Mouse (Mus musculus) neural tube, embryonic 15.5 days (tissue): ENCODE measurements at regions not wholly inside any gene's neighbourhood (a gene's known extent, or its start where the extent isn't known, plus 50 kb on each side); places are given as distances from the start of the nearest gene placed in this dataset.

Experiments
- ATAC-seq: fragments of 200-750 bp; cut with Nextera tagmentation; 2 replicates; pipeline ENCODE4 v1.8.0; 2017; ENCODE audit warnings: mild to moderate bottlenecking, moderate TSS enrichment, moderate library complexity; ENCODE audit not compliant: low FRiP score
- H3K27ac ChIP-seq: fragments of 300-500 bp; sonication (generic); replicated peaks from 2 replicates; pipeline ENCODE4 v1.5.1; 2015; ENCODE audit warnings: mild to moderate bottlenecking, inconsistent platforms
- H3K27me3 ChIP-seq: fragments of 300-500 bp; sonication (generic); replicated peaks from 2 replicates; pipeline ENCODE4 v1.6.1; 2015; ENCODE audit warnings: inconsistent platforms
- H3K36me3 ChIP-seq: fragments of 300-500 bp; sonication (generic); 2 replicates; pipeline ENCODE4 v1.6.1; 2015; ENCODE audit warnings: inconsistent platforms
- H3K4me1 ChIP-seq: fragments of 300-500 bp; sonication (generic); 2 replicates; pipeline ENCODE4 v1.6.1; 2015; ENCODE audit warnings: inconsistent platforms
- H3K4me2 ChIP-seq: fragments of 300-500 bp; sonication (generic); 2 replicates; pipeline ENCODE4 v1.6.1; 2015; ENCODE audit warnings: inconsistent platforms, mild to moderate bottlenecking, moderate library complexity
- H3K4me3 ChIP-seq: fragments of 300-500 bp; sonication (generic); replicated peaks from 2 replicates; pipeline ENCODE4 v1.5.1; 2015; ENCODE audit warnings: mild to moderate bottlenecking, inconsistent platforms
- H3K9ac ChIP-seq: fragments of 300-500 bp; sonication (generic); replicated peaks from 2 replicates; pipeline ENCODE4 v1.6.1; 2015; ENCODE audit warnings: mild to moderate bottlenecking, inconsistent platforms
- H3K9me3 ChIP-seq: fragments of 300-500 bp; sonication (generic); replicated peaks from 2 replicates; pipeline ENCODE4 v1.6.1; 2016; ENCODE audit warnings: inconsistent platforms
- WGBS: fragments of 180-500 bp; shearing (Covaris S2); methylation state at CpG from one replicate; pipeline ENCODE4 v1.1.7; 2015; ENCODE audit warnings: mixed read lengths; 5-methylcytosine and 5-hydroxymethylcytosine counted together

DNA sequence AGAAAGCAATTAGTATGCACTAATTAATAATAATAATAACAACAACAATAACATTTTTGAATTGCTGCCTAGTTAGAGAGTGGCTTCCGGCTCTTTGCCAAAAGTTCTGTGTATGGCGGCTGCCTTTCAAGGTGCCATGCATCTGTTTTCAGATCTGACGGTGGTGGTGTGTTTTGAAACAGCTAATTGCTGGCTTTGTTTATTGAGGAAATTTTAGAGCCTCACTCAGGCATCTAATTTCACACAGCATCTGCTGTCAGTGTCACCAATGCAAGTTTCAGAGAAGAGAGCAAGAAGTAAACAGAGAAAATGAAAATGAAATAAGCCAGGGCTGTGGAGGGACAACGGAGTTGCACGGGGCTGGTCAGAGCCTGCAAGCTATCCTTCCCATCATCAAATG is 223.2 kb upstream of the Mki67 start:
- WGBS = 68% methylated on average over 5 of the region's 5 CpGs

DNA sequence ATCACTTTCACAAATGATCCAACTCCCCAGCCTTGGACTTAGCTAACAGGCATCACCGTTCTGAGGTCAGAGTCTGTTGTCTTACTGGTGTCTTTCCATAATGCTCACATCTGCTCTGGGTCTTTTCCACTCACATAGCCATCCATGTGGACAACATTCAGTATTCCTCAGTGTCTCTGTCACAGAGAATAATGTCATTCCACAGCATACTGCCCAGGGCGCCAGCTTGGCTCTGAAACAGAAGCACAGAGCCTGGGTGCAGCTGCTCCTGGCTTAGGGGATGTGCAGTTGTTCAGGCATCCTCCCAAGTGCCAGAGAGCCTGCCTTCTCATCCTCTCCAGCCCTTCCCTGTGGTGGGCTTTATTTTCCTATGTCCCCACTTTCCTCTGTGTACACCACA is 226.7 kb upstream of the Mki67 start:
- 77% methylated on average over 2 of the region's 2 CpGs for WGBS
- Histone ChIP-seq H3K9ac (no peak overlapping the region), H3K4me2 (no peak overlapping the region), H3K27ac (no peak overlapping the region), H3K4me3 (no peak overlapping the region), H3K27me3 (no peaks in the 10 kb centered on the region), H3K9me3 (no peaks in the 10 kb centered on the region), H3K36me3 (no peaks in the 10 kb centered on the region), H3K4me1 (no peaks in the 10 kb centered on the region)
- ATAC-seq = no peak

More for the DNA sequence above, 223.2 kb upstream of the Mki67 start:
- Histone ChIP-seq H3K9me3 (no peaks in the 10 kb centered on the region), H3K9ac (no peak overlapping the region), H3K4me2 (no peak overlapping the region), H3K4me1 (no peaks in the 10 kb centered on the region), H3K27me3 (no peaks in the 10 kb centered on the region), H3K36me3 (no peaks in the 10 kb centered on the region), H3K27ac (no peak overlapping the region), H3K4me3 (no peak overlapping the region)
- ATAC-seq = no peak

GRCm38 (mm10) chr7:135946071-135946646 is 230.0 kb upstream of the Mki67 start:
- Histone ChIP-seq H3K9ac (no peak overlapping the region), H3K36me3 (no peaks in the 10 kb centered on the region), H3K27me3 (no peaks in the 10 kb centered on the region), H3K4me3 (no peak overlapping the region), H3K9me3 (no peaks in the 10 kb centered on the region), H3K27ac (no peak overlapping the region), H3K4me1 (no peaks in the 10 kb centered on the region), H3K4me2 (no peak overlapping the region)
- no peak for ATAC-seq
- WGBS = 88% methylated on average over 5 of the region's 5 CpGs

DNA sequence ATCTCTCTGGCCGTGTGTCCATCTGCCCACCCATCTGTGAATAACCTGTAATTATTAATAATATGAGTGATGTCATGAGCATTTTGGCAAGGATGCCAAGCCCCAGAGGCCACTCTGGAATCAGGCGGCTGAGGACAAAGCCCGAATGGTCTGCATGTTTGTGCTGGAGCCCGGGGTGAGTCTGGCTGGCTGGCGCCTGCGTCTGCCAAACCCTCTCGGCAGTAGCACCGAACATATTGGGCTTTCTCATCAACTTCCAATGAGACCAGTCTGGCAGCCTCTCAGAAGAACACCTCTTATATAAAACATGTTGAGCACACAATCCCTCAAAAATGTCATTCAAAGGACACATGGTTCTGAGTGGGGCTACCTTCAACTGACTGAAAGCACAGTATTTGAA is 244.9 kb upstream of the Mki67 start:
- H3K9ac ChIP-seq = no peak overlapping the region
- H3K4me3 ChIP-seq = no peak overlapping the region
- no peaks in the 10 kb centered on the region for H3K36me3 ChIP-seq
- H3K4me1 ChIP-seq = peaks cover 9% of the 10 kb centered on the region
- no peak overlapping the region for H3K27ac ChIP-seq
- WGBS = 68% methylated on average over 8 of the region's 8 CpGs
- no peaks in the 10 kb centered on the region for H3K27me3 ChIP-seq
- no peak overlapping the region for H3K4me2 ChIP-seq
- ATAC-seq = no peak
- no peaks in the 10 kb centered on the region for H3K9me3 ChIP-seq

DNA sequence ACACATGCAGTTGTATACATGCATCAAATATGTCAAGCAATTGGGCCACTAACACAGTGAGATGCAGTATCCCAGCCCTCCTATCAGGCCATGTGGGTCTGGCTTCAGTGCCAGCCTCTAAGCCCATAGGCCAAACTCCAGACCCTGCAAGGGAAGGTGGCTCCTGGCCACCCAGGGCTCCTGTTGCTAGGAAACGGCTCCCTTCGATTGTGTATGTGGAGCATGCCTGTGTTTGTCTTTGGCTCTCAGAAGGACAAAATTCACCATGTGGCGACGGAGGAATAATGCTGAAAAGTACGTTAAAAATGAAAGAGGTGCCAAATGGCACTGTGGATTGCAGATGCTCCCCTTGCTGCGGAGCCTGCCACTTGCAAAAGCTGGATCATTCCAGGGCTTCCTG is 249.4 kb upstream of the Mki67 start:
- Histone ChIP-seq H3K4me3 (no peak overlapping the region), H3K4me2 (0 out of 2 replicates have a peak overlapping the region, but pooled peaks have one; percentile 3), H3K9ac (no peak overlapping the region), H3K36me3 (no peaks in the 10 kb centered on the region), H3K27me3 (no peaks in the 10 kb centered on the region), H3K9me3 (no peaks in the 10 kb centered on the region), H3K4me1 (peaks cover 14% of the 10 kb centered on the region), H3K27ac (peak overlapping the region; percentile 10; the same call in 1 of the 2 replicates)
- peak; percentile 79; the same call in 1 of the 2 replicates for ATAC-seq
- WGBS = 21% methylated on average over 6 of the region's 6 CpGs

DNA sequence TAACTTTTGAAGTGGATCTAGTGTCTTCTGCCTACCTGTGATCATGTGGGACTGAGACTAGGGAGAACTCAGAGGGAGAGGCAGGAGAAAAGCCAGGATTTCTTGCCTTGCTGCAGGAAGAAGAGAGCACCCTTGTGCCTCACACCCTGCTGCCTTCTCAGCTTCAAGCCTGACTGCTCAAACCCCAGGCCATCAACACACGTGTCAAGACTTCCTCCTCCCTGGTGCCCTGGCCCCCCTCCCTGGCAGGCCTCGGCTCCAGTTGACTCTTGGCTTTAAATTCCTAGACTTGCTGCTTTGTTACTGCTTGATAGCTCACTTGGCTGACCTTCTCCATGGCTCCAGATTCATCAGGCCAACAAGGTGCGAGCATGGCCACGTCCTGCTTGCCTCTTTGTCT is 250.1 kb upstream of the Mki67 start:
- H3K4me2 ChIP-seq = no peak overlapping the region
- no peak for ATAC-seq
- H3K27ac ChIP-seq = no peak overlapping the region
- H3K9me3 ChIP-seq = no peaks in the 10 kb centered on the region
- H3K9ac ChIP-seq = no peak overlapping the region
- H3K36me3 ChIP-seq = no peaks in the 10 kb centered on the region
- WGBS = 51% methylated on average over 4 of the region's 4 CpGs
- no peaks in the 10 kb centered on the region for H3K27me3 ChIP-seq
- no peak overlapping the region for H3K4me3 ChIP-seq
- peaks cover 14% of the 10 kb centered on the region for H3K4me1 ChIP-seq

GRCm38 (mm10) chr7:135968638-135969037 is 252.5 kb upstream of the Mki67 start:
- Histone ChIP-seq H3K4me3 (no peak overlapping the region), H3K27me3 (no peaks in the 10 kb centered on the region), H3K4me1 (peaks cover 14% of the 10 kb centered on the region), H3K9ac (no peak overlapping the region), H3K36me3 (no peaks in the 10 kb centered on the region), H3K9me3 (no peaks in the 10 kb centered on the region), H3K27ac (no peak overlapping the region), H3K4me2 (no peak overlapping the region)
- no peak for ATAC-seq
- WGBS = 63% methylated on average over 8 of the region's 8 CpGs

GRCm38 (mm10) chr7:135986021-135986420 is 269.9 kb upstream of the Mki67 start:
- ATAC-seq = no peak
- H3K27me3 ChIP-seq = no peaks in the 10 kb centered on the region
- 83% methylated on average over 6 of the region's 6 CpGs for WGBS
- H3K4me2 ChIP-seq = no peak overlapping the region
- H3K36me3 ChIP-seq = no peaks in the 10 kb centered on the region
- no peak overlapping the region for H3K9ac ChIP-seq
- H3K4me3 ChIP-seq = no peak overlapping the region
- H3K4me1 ChIP-seq = peaks cover 6% of the 10 kb centered on the region; the same call in 1 of the 2 replicates
- H3K9me3 ChIP-seq = no peaks in the 10 kb centered on the region
- no peak overlapping the region for H3K27ac ChIP-seq

GRCm38 (mm10) chr7:135990321-135990720 is 274.2 kb upstream of the Mki67 start:
- H3K4me3 ChIP-seq = no peak overlapping the region
- H3K27me3 ChIP-seq = no peaks in the 10 kb centered on the region
- 51% methylated on average over 6 of the region's 6 CpGs for WGBS
- ATAC-seq = no peak
- H3K4me1 ChIP-seq = peaks cover 6% of the 10 kb centered on the region; the same call in 1 of the 2 replicates
- no peak overlapping the region for H3K9ac ChIP-seq
- H3K36me3 ChIP-seq = no peaks in the 10 kb centered on the region
- H3K4me2 ChIP-seq = no peak overlapping the region
- no peak overlapping the region for H3K27ac ChIP-seq
- H3K9me3 ChIP-seq = no peaks in the 10 kb centered on the region

- no peaks in the 10 kb centered on the region for H3K9me3 ChIP-seq
- no peak overlapping the region for H3K27ac ChIP-seq
- WGBS = 47% methylated on average over 10 of the region's 10 CpGs
- H3K27me3 ChIP-seq = no peaks in the 10 kb centered on the region
- no peaks in the 10 kb centered on the region for H3K36me3 ChIP-seq
- H3K4me2 ChIP-seq = no peak overlapping the region
- no peak overlapping the region for H3K4me3 ChIP-seq
- H3K4me1 ChIP-seq = peaks cover 7% of the 10 kb centered on the region; the same call in 1 of the 2 replicates
- H3K9ac ChIP-seq = no peak overlapping the region
- ATAC-seq = peak; percentile 28; the same call in 1 of the 2 replicates
Measured at GRCm38 (mm10) chr7:135996896-135997295, 280.7 kb upstream of the Mki67 start.

DNA sequence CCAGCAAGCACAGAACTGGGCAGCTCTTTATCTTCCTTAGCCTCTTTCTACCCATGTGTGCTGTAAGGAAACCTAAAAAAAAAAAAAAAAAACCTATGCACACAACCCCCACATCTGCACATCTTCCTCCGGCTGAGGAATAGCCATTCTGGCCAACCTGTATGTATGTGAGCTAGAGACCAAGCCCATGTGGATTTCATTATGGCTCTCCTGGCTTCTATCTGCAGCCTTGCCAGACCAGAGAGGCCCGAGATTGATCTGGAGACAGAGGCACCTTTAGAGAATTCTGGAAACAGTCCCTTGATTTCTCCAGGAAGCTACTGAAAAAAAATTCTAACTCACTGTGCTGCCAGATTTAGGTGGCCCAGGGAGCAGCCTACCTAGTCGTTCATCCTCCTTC is 281.5 kb upstream of the Mki67 start:
- Histone ChIP-seq H3K27me3 (no peaks in the 10 kb centered on the region), H3K4me3 (no peak overlapping the region), H3K4me1 (peaks cover 7% of the 10 kb centered on the region; the same call in 1 of the 2 replicates), H3K27ac (no peak overlapping the region), H3K9ac (no peak overlapping the region), H3K4me2 (no peak overlapping the region), H3K36me3 (no peaks in the 10 kb centered on the region), H3K9me3 (no peaks in the 10 kb centered on the region)
- ATAC-seq = no peak
- 70% methylated on average over 3 of the region's 3 CpGs for WGBS

DNA sequence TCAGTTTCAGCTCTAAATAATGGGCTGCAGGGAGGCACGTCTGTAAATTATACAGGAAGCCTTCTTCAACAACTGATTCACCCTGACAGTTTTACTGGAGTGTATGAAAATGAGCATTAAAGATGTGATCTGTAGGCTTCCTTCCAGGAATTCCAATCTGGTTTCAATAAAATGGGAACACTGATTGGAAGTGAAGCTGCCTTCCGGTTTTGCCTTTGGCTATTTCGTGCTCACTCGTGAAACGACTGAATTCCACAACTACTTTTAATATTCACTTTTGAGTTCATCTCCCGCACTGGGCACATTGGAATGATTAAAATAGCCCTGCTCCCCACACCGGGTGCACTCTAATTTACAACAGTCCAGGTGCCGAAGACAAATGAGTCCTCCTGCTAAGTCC is 286.2 kb upstream of the Mki67 start:
- no peak for ATAC-seq
- WGBS = 72% methylated on average over 8 of the region's 8 CpGs
- Histone ChIP-seq H3K36me3 (no peaks in the 10 kb centered on the region), H3K4me3 (no peak overlapping the region), H3K4me2 (no peak overlapping the region), H3K9me3 (no peaks in the 10 kb centered on the region), H3K27me3 (no peaks in the 10 kb centered on the region), H3K4me1 (peaks cover 4% of the 10 kb centered on the region), H3K9ac (no peak overlapping the region), H3K27ac (no peak overlapping the region)
